Mouse (Mus musculus) MEL (cell line): ENCODE measurements around the gene Pter. TPM values are rescaled to one million over a fixed set of nuclear protein-coding genes. Genes with fewer than 3 reads are reported as not detected.

ENCODE experiments used
- DNase-seq: peaks from one replicate; pipeline ENCODE4 v3.0.0; 2011; ENCODE audit warnings: low read depth, low spot score
- H3K27ac ChIP-seq: 2 replicates; pipeline ENCODE4 v1.5.1; 2012; ENCODE audit warnings: low read depth, mild to moderate bottlenecking, control low read depth, low read length, moderate library complexity; ENCODE audit not compliant: control insufficient read depth
- H3K27me3 ChIP-seq, 2 experiments: fragments of 150-350 bp in 1 of 2; sonication (generic) in 1 of 2; 2 replicates each; pipeline ENCODE4 v1.6.1; 2012; ENCODE audit warnings: low read length in 2 of 2, mild to moderate bottlenecking in 2 of 2, improper control_type of control experiment in 1 of 2, moderate library complexity in 1 of 2; ENCODE audit not compliant: insufficient read depth in 2 of 2, control insufficient read depth in 1 of 2
- H3K36me3 ChIP-seq, 2 experiments: 2 replicates each; pipeline ENCODE4 v1.6.1; 2012 to 2014; ENCODE audit warnings: low read length in 2 of 2, improper control_type of control experiment in 1 of 2, inconsistent platforms in 1 of 2, mild to moderate bottlenecking in 1 of 2; ENCODE audit not compliant: insufficient read depth in 2 of 2, control insufficient read depth in 1 of 2
- H3K4me1 ChIP-seq, 2 experiments: fragments of 150-350 bp in 1 of 2; sonication (generic) in 1 of 2; 2 replicates each; pipeline ENCODE4 v1.6.1; 2012; ENCODE audit warnings: low read length in 2 of 2, improper control_type of control experiment in 1 of 2, mild to moderate bottlenecking in 1 of 2; ENCODE audit not compliant: insufficient read depth in 2 of 2, control insufficient read depth in 1 of 2
- H3K4me3 ChIP-seq, 2 experiments: fragments of 150-350 bp in 1 of 2; sonication (generic) in 1 of 2; 2 replicates each; pipeline ENCODE4 v1.5.1; 2012; ENCODE audit warnings: low read depth in 2 of 2, low read length in 2 of 2, mild to moderate bottlenecking in 2 of 2, moderate library complexity in 2 of 2, control low read depth in 1 of 2, improper control_type of control experiment in 1 of 2; ENCODE audit not compliant: control insufficient read depth in 1 of 2, insufficient read depth in 1 of 2
- H3K79me2 ChIP-seq: 2 replicates; pipeline ENCODE4 v1.6.1; 2012; ENCODE audit warnings: mild to moderate bottlenecking, low read length, moderate library complexity; ENCODE audit not compliant: control insufficient read depth, poor library complexity, insufficient read depth
- H3K9ac ChIP-seq: 2 replicates; pipeline ENCODE4 v1.6.1; 2012; ENCODE audit warnings: low read depth, mild to moderate bottlenecking, control low read depth, low read length, moderate library complexity; ENCODE audit not compliant: control insufficient read depth, poor library complexity, severe bottlenecking
- H3K9me3 ChIP-seq: fragments of 150-350 bp; sonication (generic); replicated peaks from 2 replicates; pipeline ENCODE4 v1.6.1; 2012; ENCODE audit warnings: mild to moderate bottlenecking, low read length, improper control_type of control experiment, moderate library complexity; ENCODE audit not compliant: insufficient read depth
- BHLHE40 ChIP-seq: IDR thresholded peaks from 2 replicates; pipeline ENCODE4 v1.6.1; 2012; ENCODE audit warnings: low read depth, mild to moderate bottlenecking, inconsistent platforms, low read length, improper control_type of control experiment, borderline replicate concordance
- CHD1 ChIP-seq: IDR thresholded peaks from 2 replicates; pipeline ENCODE4 v1.6.1; 2012; ENCODE audit warnings: low read depth, mild to moderate bottlenecking, inconsistent platforms, low read length, improper control_type of control experiment
- CHD2 ChIP-seq: IDR thresholded peaks from 2 replicates; pipeline ENCODE4 v1.6.1; 2011; ENCODE audit warnings: low read length, improper control_type of control experiment
- CTCF ChIP-seq, 3 experiments: IDR thresholded peaks in 2 of 3; conservative IDR thresholded peaks in 1 of 3; 2 replicates each; pipeline ENCODE4 v1.5.1; 2011 to 2012; ENCODE audit warnings: low read length in 3 of 3, low read depth in 2 of 3, mild to moderate bottlenecking in 2 of 3, improper control_type of control experiment in 1 of 3, inconsistent platforms in 1 of 3, mixed read lengths in 1 of 3, moderate library complexity in 1 of 3; ENCODE audit not compliant: control insufficient read depth in 1 of 3, insufficient read depth in 1 of 3, poor library complexity in 1 of 3, severe bottlenecking in 1 of 3
- E2F4 ChIP-seq: IDR thresholded peaks from 2 replicates; pipeline ENCODE4 v1.6.1; 2011; ENCODE audit warnings: low read depth, low read length, improper control_type of control experiment, borderline replicate concordance
- ETS1 ChIP-seq: IDR thresholded peaks from 2 replicates; pipeline ENCODE4 v1.6.1; 2012; ENCODE audit warnings: low read depth, mild to moderate bottlenecking, inconsistent platforms, low read length, improper control_type of control experiment, moderate library complexity
- HCFC1 ChIP-seq: IDR thresholded peaks from 2 replicates; pipeline ENCODE4 v1.6.1; 2012; ENCODE audit warnings: low read depth, mild to moderate bottlenecking, inconsistent platforms, low read length, improper control_type of control experiment, moderate library complexity
- JUND ChIP-seq: IDR thresholded peaks from 2 replicates; pipeline ENCODE4 v1.6.1; 2011; ENCODE audit warnings: low read depth, mild to moderate bottlenecking, improper control_type of control experiment, low read length
- MYB ChIP-seq: IDR thresholded peaks from 2 replicates; pipeline ENCODE4 v1.6.1; 2011; ENCODE audit warnings: mild to moderate bottlenecking, low read depth, low read length, improper control_type of control experiment
- MYC ChIP-seq: IDR thresholded peaks from 2 replicates; pipeline ENCODE4 v1.6.1; 2011; ENCODE audit warnings: low read depth, mild to moderate bottlenecking, low read length, improper control_type of control experiment, moderate library complexity
- NRF1 ChIP-seq: IDR thresholded peaks from 2 replicates; pipeline ENCODE4 v1.6.1; 2014; ENCODE audit warnings: low read depth, mild to moderate bottlenecking, inconsistent platforms, low read length, improper control_type of control experiment, moderate library complexity; ENCODE audit not compliant: poor library complexity, insufficient read depth, severe bottlenecking
- POLR2A ChIP-seq, 2 experiments: IDR thresholded peaks; 2 replicates each; pipeline ENCODE4 v1.6.1; 2011 to 2012; ENCODE audit warnings: low read length in 2 of 2, mild to moderate bottlenecking in 2 of 2, control low read depth in 1 of 2, improper control_type of control experiment in 1 of 2, low read depth in 1 of 2, moderate library complexity in 1 of 2; ENCODE audit not compliant: control insufficient read depth in 1 of 2, insufficient read depth in 1 of 2, poor library complexity in 1 of 2
- POLR2AphosphoS2 ChIP-seq: IDR thresholded peaks from 2 replicates; pipeline ENCODE4 v1.6.1; 2011; ENCODE audit warnings: low read length, improper control_type of control experiment
- POLR2AphosphoS5 ChIP-seq: IDR thresholded peaks from 2 replicates; pipeline ENCODE4 v1.6.1; 2012; ENCODE audit warnings: low read depth, borderline replicate concordance, mild to moderate bottlenecking, inconsistent platforms, low read length, moderate library complexity, mixed read lengths
- RAD21 ChIP-seq: IDR thresholded peaks from 2 replicates; pipeline ENCODE4 v1.6.1; 2011; ENCODE audit warnings: mild to moderate bottlenecking, low read depth, low read length, improper control_type of control experiment
- RCOR1 ChIP-seq: IDR thresholded peaks from 2 replicates; pipeline ENCODE4 v1.6.1; 2012; ENCODE audit warnings: low read depth, mild to moderate bottlenecking, inconsistent platforms, low read length, improper control_type of control experiment
- SIN3A ChIP-seq: IDR thresholded peaks from 2 replicates; pipeline ENCODE4 v1.6.1; 2012; ENCODE audit warnings: low read length, improper control_type of control experiment, inconsistent platforms
- SMC3 ChIP-seq: IDR thresholded peaks from 2 replicates; pipeline ENCODE4 v1.6.1; 2011; ENCODE audit warnings: low read depth, low read length, improper control_type of control experiment
- TAL1 ChIP-seq: IDR thresholded peaks from 2 replicates; pipeline ENCODE4 v1.6.1; 2012; ENCODE audit warnings: mild to moderate bottlenecking, inconsistent platforms, low read length, moderate library complexity, mixed read lengths
- TCF12 ChIP-seq: IDR thresholded peaks from 2 replicates; pipeline ENCODE4 v1.6.1; 2014; ENCODE audit warnings: low read depth, mild to moderate bottlenecking, inconsistent platforms, low read length, improper control_type of control experiment, moderate library complexity
- UBTF ChIP-seq: IDR thresholded peaks from 2 replicates; pipeline ENCODE4 v1.6.1; 2012; ENCODE audit warnings: low read depth, mild to moderate bottlenecking, inconsistent platforms, low read length, improper control_type of control experiment, moderate library complexity, borderline replicate concordance; ENCODE audit not compliant: insufficient read depth
- USF2 ChIP-seq, 2 experiments: IDR thresholded peaks; 2 replicates each; pipeline ENCODE4 v1.6.1; 2011 to 2012; ENCODE audit warnings: improper control_type of control experiment in 2 of 2, low read length in 2 of 2, borderline replicate concordance in 1 of 2, inconsistent platforms in 1 of 2, low read depth in 1 of 2, mild to moderate bottlenecking in 1 of 2; ENCODE audit not compliant: insufficient read depth in 1 of 2
- ZKSCAN1 ChIP-seq: IDR thresholded peaks from 2 replicates; pipeline ENCODE4 v1.6.1; 2012; ENCODE audit warnings: low read depth, mild to moderate bottlenecking, inconsistent platforms, low read length, improper control_type of control experiment, moderate library complexity
- ZNF384 ChIP-seq: IDR thresholded peaks from 2 replicates; pipeline ENCODE4 v1.6.1; 2012; ENCODE audit warnings: low read depth, mild to moderate bottlenecking, inconsistent platforms, low read length, improper control_type of control experiment
- polyA plus RNA-seq, 2 experiments: library from polyadenylated mRNA; stranded (reverse) in 1 of 2; unstranded in 1 of 2; fragments of >175 nt in 1 of 2; fragments of >200 nt in 1 of 2; gene quantifications; 2 replicates each; pipeline versions ENCODE4 v1.2.1 to v1.2.4; 2012; ENCODE audit warnings: low replicate concordance in 2 of 2, low read depth in 1 of 2; ENCODE audit not compliant: insufficient read length in 2 of 2, insufficient read depth in 1 of 2, missing spikeins in 1 of 2
- total RNA-seq: library from RNA; depleted of rRNA; stranded (reverse); fragments of 300-350 nt; gene quantifications from 2 replicates; pipeline ENCODE4 v1.2.3, GENCODE M21; 2012

Pter gene
- total and polyA plus RNA-seq, 3 experiments: 19.4 to 19.6 TPM; not detected in 1

- Histone ChIP-seq H3K4me3 (no peak overlapping the region), H3K36me3 (no peaks in the 10 kb centered on the region), H3K27ac (no peak overlapping the region), H3K79me2 (no peaks in the 10 kb centered on the region), H3K9ac (no peak overlapping the region), H3K4me1 (no peaks in the 10 kb centered on the region), H3K9me3 (no peaks in the 10 kb centered on the region), H3K27me3 (peaks cover 0 to 2% of the 10 kb centered on the region in 2 experiments; a peak in 1 of 4 replicates)
- DNase-seq: no peak
- TF ChIP-seq CHD2: no peak
These were observed 40.4 kb upstream of the Pter start for GRCm38 (mm10) chr2:12883276-12883914.

- Histone ChIP-seq H3K36me3 (no peaks in the 10 kb centered on the region), H3K4me3 (no peak overlapping the region), H3K79me2 (no peaks in the 10 kb centered on the region), H3K27ac (no peak overlapping the region), H3K27me3 (peaks cover 0 to 2% of the 10 kb centered on the region in 2 experiments; a peak in 1 of 4 replicates), H3K9ac (no peak overlapping the region), H3K9me3 (no peaks in the 10 kb centered on the region), H3K4me1 (no peaks in the 10 kb centered on the region)
- no peak for DNase-seq
- TF ChIP-seq UBTF (no peak), JUND (no peak), HCFC1 (no peak), TAL1 (no peak), SMC3 (no peak), MYB (no peak), ZNF384 (no peak), CHD1 (no peak), POLR2A (IDR thresholded peaks at IDR 0.05; ENCODE audit: control insufficient read depth in 1 of 2, insufficient read depth in 1 of 2, low read depth in 1 of 2, low read length in 2 of 2, poor library complexity in 1 of 2) (no peak), TCF12 (no peak), POLR2AphosphoS2 (no peak)
These were observed 36.8 kb upstream of the Pter start for GRCm38 (mm10) chr2:12887015-12887414.

GRCm38 (mm10) chr2:12905786-12906185 lies 18.1 kb upstream of the Pter start:
- Histone ChIP-seq H3K79me2 (no peaks in the 10 kb centered on the region), H3K9ac (no peak overlapping the region), H3K27me3 (no peaks in the 10 kb centered on the region), H3K4me3 (no peak overlapping the region), H3K4me1 (no peaks in the 10 kb centered on the region), H3K9me3 (no peaks in the 10 kb centered on the region), H3K27ac (no peak overlapping the region), H3K36me3 (no peaks in the 10 kb centered on the region)
- DNase-seq: no peak
- no peak for TF ChIP-seq USF2 (IDR thresholded peaks at IDR 0.05; ENCODE audit: borderline replicate concordance in 1 of 2, insufficient read depth in 1 of 2, low read depth in 1 of 2, low read length in 2 of 2)
- no peak for TF ChIP-seq TAL1
- no peak for TF ChIP-seq NRF1
- TF ChIP-seq SIN3A: no peak
- TF ChIP-seq ETS1: no peak
- no peak for TF ChIP-seq RAD21
- no peak for TF ChIP-seq POLR2AphosphoS5
- no peak for TF ChIP-seq UBTF
- no peak for TF ChIP-seq MYC
- TF ChIP-seq BHLHE40: no peak
- TF ChIP-seq POLR2A (IDR thresholded peaks at IDR 0.05; ENCODE audit: control insufficient read depth in 1 of 2, insufficient read depth in 1 of 2, low read depth in 1 of 2, low read length in 2 of 2, poor library complexity in 1 of 2): no peak
- TF ChIP-seq CHD2: no peak
- TF ChIP-seq CHD1: no peak
- no peak for TF ChIP-seq CTCF (IDR thresholded peaks at IDR 0.05 in 2 of 3, conservative IDR thresholded peaks at IDR 0.05 in 1 of 3; ENCODE audit: control insufficient read depth in 1 of 3, insufficient read depth in 1 of 3, low read depth in 2 of 3, low read length in 3 of 3, poor library complexity in 1 of 3, severe bottlenecking in 1 of 3)
- no peak for TF ChIP-seq POLR2AphosphoS2
- no peak for TF ChIP-seq ZKSCAN1
- no peak for TF ChIP-seq E2F4
- TF ChIP-seq RCOR1: no peak
